Mouse (Mus musculus) heart, postnatal 0 days (tissue): ENCODE results near the gene Olfr656.

Experiments
- CTCF ChIP-seq: IDR thresholded peaks from 2 replicates; pipeline ENCODE4 v1.5.1; 2016; ENCODE audit warnings: antibody characterized with exemption, control low read depth, low read depth
- EP300 ChIP-seq: IDR thresholded peaks from 2 replicates; pipeline ENCODE4 v1.6.1; 2016; ENCODE audit warnings: antibody characterized with exemption, low read depth

DNA sequence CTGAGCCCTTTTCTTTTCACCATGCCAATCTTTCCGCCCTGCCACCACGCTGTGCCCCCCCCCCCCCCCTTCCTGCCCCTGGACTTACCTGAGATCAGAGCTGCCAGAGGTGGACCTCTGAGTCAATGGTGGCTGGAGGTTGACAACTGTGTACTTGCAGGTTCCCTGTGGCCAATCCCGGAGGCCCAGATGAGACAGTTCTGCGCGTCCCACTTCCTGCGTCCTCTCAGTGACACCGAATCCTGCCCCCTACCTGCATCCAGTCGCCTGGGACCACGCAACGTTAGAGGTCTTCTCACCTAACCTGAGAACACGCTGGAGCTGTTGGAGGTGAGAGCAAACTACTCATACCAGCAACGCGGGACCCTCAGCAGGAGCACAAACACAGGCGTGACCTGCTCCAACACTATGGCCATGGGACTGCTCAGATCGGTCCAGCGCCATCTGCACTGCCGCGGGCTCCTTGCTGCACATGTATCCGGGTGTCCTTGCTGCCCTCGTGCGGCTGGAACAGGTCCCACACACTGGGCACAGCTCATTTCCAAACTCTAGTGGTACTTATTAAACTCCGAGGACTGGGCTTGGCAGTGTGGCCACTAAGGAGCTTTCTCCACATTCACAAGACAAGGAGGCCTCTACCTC is 33.2 kb downstream of the Olfr656 start, which contains the start of gene Olfr658:
- TF ChIP-seq CTCF (peak; percentile 48), EP300 (no peak)
